Mouse (Mus musculus): Measurements from ENCODE around the gene Slc7a8.

The Slc7a8 gene

DNA sequence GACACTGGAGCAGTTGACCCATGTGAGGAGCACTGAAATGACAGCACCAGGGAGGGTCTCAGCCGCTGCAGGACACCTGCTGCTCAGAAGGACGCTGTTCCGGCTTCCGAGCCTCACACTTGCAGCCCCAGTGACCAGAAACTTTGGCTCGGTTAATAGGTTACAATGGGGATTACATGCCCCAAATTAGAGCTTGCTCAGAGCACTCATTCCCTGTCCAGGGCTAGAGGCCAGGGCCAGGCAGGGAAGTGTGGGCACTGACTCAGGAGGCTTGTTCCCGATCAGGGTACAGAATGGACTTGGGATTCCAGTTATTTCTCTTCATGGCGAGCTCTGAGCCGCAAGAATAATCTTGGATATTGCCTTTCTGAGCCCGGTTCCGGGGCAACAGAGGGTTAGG, 44.1 kb downstream of the Slc7a8 start:
- in situ Hi-C loops (cut with MboI, MseI): no loop called here

DNA sequence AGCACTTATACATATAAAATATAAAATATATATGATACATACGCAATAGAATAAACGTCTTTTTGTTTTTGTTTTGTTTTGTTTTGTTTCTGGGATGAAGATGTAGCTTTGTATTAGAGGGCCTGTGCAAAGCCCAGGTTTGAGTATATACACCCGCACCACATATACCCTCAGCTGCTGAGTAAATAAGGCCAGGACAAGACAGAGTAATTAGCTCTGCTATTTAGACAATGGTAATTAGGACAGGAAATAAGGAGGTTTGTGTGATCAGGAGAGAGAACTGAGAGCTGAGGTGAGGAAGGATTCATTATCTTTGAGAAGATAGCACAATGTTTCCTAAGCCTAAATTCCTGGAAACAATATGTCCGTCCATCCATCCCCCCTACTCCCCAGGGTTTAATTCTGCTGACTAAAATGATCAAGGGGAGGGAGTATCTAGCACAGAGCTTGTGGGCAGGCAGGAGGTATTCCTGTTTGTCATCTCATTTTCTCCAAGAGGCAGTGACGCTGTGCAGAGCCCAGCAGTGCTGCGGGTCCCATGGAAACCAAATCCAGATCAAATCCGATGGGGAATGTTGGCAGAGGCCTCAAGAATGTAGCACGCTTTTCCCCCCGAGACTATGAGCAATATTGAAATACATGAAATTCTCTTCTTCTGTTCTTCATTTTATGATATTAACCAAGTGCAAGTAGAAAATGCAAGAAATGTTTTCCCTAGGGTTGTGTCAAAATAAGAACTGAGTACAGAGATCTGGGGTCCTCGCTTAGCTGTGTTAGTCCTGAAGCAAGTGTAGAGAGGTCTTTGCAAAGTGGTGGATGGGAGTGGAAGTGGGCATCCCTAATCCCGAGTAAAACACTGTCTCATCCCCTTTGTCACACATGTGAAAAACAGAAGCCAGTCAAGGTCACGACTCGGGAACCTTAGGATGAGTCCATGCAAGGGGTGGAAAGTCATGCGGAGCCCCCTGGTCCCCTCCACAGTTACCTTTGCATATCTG, 44.9 kb downstream of the Slc7a8 start:
- in situ Hi-C loops (cut with MboI, MseI): no loop called here

DNA sequence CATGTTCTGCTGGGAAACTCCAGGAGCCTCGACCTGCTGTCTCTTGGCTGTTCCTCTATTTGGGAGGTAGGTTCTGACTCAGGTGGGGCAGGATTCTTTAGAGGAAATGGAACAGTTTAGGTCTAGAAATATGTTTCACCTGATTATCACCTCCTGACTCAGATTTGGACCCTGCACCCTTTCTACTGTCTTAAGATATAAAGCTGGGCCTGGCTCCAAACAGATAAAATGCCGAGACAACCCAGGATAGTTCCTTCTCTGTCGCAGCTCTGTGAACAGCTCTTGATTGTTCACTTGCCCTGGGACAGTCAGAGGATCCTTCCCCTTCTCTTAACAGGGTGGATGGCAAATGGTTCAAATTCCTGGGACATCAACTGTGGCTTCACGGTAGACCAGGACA, 46.5 kb downstream of the Slc7a8 start:
- in situ Hi-C loops (cut with MboI, MseI): no loop called here

DNA sequence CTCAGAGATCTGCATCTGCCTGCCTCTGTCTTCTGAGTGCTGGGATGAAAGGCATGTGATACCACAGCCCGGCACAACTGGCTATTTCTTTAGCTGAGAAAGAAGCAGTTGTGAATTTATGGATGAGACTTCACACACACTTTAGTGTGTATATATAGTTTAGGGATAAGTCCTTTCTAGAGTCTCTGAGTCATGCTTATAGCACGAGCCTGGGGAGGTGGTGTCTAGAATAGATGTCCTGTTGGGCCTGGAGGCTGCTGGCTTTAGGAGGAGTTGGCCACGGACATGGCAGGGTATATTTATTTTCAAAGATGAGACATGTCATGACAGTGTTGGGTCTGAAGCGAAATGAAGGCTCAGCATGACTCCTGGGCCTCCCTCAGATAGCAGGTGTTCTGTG, 47.7 kb downstream of the Slc7a8 start:
- in situ Hi-C loops (cut with MboI, MseI): no loop called here

DNA sequence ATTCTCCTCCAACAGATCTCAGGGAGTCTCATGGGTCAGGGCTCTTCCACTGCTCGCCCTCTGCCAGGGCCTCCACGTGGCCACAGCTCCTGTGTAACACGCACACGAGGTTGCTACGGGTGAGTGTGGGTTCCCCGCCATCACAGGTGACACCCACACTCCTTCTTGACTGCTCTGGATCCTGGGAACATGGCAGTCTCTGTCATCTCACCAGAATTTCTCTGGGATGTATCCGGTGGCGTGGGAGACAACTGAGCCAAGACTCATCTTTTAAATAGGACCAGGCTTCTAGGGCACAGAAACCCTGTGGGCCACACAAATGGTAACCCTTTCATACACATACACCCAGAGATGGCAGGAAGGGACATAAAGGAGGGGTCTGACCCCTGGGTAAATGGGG, 49.5 kb downstream of the Slc7a8 start:
- in situ Hi-C loops (cut with MboI, MseI): no loop called here

DNA sequence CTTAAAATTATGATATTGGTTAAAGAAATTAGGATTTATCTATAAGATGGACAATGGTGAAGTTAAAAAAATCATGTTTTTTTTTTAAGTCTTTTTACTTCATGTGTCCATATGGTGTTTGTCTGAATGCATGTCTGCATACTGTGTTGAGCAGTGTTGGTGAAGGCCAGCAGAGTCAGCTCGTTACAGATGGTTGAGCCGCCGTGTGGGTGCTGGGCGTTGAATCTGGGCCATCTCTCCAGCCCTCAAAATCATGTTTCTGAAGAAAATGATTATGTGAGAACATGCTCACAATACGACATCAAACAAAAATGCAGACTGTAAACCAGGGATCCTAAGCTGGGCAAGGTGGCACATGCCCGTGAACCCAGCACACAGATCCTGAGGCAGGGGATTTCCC, 51.4 kb downstream of the Slc7a8 start:
- in situ Hi-C loops (cut with MboI, MseI): no loop called here

DNA sequence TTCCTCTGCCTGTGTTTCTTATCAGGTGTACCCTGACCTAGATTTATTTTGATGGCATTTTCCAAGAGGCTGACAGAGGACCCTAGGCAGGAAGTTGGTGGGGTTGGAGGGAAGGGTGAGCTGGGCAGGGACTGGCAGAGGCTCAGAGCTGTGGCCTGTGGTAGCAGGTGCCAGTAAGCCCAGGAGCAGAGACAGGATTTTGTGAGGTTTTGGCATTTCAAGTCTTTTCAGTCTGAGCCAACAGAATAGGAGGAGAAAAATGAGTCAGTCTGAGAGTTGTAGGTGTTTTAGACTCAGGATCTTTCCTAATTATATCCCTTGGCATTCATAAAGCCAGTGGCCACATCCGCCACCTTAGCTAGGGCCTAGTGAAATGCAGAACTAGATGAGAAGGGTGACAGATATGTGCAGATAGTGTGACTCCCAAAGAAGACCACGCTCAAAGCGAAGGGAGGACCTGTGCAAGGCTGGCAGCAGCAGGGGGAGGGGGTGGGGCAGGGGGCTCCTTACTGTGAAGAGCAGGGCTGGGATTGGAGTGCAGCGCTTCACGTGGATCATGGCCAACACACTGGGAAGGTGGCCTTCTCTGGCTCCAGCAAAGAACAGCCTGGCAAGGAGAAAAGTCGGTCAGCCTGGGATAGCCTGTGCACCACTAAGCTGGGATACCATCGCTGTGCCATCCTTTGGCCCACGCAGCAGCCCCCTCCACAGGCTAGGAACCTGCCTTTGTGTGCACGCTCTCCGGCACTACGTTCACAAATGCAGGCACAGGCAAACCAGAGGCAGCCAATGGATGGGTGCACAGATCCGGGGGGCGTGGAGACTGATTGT, 52.7 kb downstream of the Slc7a8 start:
- in situ Hi-C loops (cut with MboI, MseI): no loop called here

DNA sequence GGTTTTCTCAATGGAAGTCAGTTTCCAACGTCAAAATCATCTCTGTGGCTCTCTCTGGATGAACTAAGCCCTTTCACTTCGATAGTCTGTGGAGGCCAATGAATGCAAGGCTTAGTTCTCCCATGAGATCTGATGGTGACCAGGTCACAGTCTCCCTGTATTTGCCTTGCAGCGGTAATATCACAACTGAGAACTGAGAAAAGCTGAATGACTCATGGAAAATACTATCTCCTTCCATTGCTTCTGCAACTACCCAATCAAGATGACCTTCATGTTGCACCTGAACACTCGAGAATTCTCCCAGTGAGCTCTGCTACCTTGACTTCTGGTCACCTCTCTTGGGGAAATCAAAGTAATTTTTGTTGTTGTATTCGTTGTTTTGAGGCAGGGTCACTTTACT, 54.2 kb downstream of the Slc7a8 start:
- in situ Hi-C loops (cut with MboI, MseI): no loop called here

DNA sequence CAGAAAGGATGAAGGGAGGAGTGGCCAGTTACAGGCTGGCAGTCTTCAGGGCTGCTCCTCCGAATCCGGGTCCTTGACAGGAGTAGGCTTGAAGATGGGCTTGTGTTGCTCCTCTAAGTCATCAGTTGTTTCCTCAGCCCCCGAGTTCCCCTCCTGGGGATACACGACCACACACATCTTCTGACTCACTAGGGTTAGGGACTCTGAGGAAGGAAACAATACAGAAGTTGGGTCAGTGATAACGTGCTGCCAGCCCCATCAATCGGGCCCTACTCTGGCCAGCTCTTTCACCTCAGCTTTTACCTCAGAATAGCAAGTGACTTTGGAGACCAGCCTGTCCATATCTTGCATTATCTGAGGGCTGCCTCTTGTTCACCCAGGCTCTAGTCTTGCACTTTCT, 57.7 kb downstream of the Slc7a8 start:
- in situ Hi-C loops (cut with MboI, MseI): no loop called here

DNA sequence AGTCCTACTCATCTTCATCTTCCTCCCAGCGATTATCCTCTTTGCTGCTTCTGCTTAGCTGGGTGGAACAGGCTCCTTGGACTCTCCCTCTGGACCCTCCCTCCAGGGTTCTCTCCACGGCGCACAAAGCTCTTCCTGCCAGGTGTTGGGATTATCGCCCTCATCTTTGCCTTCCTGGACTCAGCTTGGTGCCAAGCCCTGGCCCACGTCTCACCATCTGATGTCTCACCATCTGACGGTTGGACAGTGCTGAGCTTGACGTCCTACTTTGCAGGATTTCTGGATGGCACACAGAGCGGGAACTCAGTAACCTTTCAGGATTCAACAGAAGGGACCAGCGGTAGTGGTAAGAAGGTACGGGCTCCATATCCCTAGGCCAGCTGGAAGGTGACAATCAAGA, 60.0 kb downstream of the Slc7a8 start:
- in situ Hi-C loops (cut with MboI, MseI): no loop called here

DNA sequence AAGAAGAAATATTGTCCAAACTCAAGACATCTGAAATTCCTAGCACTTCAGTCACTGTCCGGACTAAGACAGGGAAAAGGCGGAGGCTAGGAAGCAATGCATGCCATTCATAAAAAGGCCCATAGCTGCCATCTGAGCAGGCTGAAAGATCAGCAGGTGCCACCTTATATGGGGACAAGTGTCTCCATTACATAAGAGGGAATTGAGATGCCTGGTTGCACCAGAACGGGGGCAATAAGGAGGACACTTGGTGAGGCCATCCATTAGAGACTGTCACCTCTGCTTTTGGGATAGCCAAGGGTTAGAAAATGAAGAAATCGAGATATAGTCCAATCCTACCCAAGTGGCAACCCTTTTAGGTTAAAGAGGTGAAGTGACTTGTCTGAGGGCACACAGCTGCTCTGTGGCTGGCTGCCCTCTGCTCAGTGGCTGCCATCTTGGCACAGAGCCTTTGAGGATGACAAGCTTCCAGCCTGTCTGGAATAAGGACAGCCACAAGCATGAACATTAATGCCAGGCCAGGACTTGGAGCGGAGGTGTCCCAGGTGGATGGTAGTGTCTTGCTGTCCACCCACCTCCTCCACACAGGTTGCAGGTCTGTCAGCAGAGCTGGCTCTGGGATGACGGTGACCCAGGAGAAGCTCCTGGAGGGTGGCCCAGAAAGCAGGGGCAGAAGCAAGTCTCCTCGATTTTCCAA, 60.9 kb downstream of the Slc7a8 start:
- in situ Hi-C loops (cut with MboI, MseI): no loop called here

DNA sequence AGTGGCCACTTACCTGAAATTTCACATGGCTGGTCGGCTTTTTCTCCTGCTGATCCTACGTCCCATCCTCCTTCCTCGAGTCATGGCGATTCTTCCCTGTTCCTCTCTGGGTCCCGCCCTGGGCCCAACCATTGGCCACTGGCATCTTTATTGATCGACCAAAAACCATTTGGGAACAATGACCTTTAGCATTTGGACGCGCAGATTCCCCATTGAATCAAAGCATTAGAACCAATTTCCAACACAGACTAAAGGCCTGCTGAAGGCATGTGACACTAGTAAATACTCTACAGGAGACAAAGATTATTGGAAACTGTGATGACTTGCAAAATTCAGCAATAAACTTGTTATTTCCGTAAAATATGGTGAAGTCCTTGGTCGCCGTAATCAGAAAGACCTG, 61.7 kb downstream of the Slc7a8 start:
- in situ Hi-C loops (cut with MboI, MseI): no loop called here

DNA sequence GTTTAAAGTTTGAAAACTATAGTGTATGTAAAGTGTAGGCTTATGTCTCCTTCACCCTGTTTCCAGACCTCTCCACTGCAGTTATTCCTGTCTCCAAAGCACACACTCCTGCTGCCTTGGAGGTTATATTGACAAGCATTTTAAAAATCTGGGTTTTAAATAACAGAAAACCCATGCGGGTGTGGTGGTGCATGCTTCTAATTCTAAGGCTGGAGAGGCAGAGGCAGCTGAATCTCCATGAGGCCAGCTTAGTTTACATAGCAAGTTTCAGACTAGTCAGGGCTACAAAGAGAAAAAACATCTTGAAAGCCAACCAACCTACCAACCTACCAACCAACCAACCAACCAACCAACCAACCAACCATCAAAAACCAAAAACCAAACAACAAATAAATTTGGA, 66.3 kb downstream of the Slc7a8 start:
- in situ Hi-C loops (cut with MboI, MseI): loop anchor here (10.0 kb wide), 1 partner anchor 69 kb away; the partner anchor contains the start of gene Slc7a8

DNA sequence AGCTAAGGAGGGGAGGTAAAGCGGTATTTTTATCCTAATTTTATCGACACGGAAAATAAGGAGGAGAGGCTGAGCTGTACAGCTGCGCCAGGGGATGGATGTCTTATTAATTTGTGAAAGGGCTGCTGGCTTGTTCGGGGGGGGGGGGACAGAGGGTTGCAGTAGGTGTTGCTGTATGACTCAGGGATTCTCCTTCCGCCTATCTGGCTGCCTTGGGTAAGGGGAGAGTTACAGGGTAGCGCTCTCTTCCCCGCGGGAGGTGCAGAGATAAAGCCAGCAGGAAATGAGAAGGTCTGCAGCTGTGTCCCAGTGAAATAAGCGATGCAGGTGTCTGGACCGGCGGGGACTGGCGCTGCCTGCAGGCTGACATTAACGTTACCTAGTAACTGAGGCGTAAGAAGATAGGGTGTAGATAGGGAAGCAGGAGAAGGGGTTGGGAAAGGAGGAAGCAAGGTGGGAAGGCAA, 67.1 kb downstream of the Slc7a8 start:
- in situ Hi-C loops (cut with MboI, MseI): loop anchor here (10.0 kb wide), 1 partner anchor 70 kb away; the partner anchor contains the start of gene Slc7a8

DNA sequence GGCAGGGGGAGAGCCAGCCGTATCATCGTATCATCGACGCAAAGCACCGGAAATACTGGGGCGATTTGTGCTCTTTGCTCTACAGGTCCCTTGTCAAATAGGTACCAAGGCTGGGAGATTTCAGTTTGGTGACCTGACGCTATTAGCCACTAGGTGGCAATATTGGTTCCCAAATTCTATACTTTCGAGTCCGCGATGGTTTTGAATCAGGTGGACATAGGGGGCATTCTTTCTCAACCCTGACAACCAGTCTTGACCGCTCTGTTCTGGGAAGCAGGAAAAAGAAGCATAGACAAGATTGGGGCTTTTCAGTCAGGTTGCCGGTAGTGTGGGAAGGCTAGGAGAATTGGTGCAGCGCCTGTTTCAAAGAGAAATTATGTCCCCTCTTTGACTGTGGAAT, 67.6 kb downstream of the Slc7a8 start:
- in situ Hi-C loops (cut with MboI, MseI): loop anchor here (10.0 kb wide), 1 partner anchor 71 kb away; the partner anchor contains the start of gene Slc7a8

DNA sequence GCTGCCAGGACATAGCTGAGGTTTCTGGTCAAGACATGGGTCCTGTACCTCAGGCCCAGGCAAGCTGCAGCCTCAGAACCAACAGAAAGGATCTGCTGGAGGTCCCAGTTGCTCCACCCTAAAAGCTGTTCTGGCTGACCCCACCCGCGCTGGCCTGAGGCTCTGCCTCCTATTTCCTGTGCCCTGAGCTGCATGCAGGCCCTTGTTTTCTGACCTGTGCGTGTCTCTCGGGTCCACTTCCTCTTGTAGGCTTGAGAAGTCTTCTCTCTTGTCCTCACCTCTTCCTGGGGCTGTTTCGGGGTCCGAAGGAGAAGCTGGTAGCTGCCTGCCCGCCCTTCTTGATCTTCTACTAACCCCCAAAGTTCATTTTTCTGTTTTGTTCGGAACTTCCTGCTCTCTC, 68.9 kb downstream of the Slc7a8 start:
- in situ Hi-C loops (cut with MboI, MseI): loop anchor here (10.0 kb wide), 1 partner anchor 72 kb away; the partner anchor contains the start of gene Slc7a8

DNA sequence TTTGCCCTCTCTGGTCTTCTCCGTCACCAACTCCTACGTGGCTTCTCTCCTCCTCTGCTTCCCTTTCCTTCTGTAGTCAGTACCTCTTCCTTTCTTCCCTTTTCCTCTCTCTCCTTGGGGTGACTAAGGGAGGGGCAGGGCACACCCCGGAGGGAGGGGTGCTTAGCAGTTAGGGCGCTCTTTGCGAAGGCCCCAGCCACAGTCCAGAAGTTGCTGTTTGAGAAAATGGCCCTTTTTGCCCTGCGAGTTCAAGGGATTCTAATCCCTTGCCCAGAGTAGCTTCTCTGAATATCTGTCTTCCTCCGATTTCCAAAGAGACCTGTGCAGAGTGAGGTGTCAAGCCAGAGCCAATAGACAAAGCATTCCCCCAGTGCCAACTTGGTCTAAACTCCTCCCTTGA, 69.7 kb downstream of the Slc7a8 start, which contains the start of gene Cebpe:
TSS of gene Cebpe (minus strand) at position 101 of the 400 bp plus-strand sequence.
- in situ Hi-C loops (cut with MboI, MseI): loop anchor here (10.0 kb wide), 1 partner anchor 73 kb away; the partner anchor contains the start of gene Slc7a8

DNA sequence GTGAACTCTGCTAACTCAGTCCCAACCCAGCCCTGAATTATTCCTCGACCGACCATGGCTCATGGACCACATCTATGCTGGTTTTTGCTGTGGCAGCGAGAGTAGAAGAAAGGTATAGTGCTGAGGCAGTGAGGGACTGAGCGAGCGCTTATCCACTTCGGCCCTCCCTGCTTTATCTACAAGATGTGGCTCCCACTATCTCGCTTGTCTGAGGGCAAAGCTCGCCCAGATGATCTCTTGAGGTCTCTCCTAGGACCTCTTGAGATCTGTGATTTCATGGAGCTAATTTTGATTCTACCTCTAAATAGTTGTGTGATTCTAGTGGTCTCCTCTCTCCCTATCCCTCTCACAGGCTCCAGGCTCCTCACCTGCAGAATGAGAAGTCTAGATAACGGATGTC, 72.7 kb downstream of the Slc7a8 start:
- in situ Hi-C loops (cut with MboI, MseI): no loop called here

DNA sequence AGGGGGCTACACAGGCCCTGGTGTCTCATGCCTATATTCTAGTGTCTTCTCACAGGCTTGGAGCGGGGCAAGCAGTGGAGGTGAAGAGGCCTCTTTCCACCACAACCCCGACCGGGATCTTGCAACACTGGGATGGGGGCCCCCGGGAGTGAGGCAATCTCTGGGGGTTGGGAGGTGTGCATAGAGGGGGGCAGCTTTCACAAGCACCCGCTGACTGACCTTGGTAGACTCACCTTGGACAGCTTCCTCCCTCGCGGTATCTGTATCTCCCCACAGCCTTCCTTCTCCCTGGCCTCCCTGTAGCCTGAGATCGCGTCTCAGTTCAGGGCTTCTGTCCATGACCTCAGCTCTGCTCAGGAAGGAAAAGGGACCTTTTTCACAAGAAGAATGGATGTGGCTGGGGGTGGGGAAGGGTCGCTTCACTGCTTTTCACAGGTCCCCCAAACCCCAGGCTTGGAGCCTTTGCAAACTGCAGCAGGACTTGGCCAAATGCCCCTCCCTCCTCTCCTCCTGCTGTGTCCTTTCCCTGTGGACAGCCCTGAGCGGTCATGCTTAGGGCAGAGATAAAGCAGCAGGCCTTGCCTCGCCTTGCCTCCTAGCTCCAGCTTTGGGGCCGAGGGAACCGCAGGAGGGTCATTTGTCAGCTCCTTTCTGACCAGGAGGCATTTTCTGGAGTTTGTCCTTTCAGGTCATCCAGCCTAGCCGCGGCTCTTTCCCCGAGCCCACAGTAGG, 75.0 kb downstream of the Slc7a8 start:
- in situ Hi-C loops (cut with MboI, MseI): no loop called here

DNA sequence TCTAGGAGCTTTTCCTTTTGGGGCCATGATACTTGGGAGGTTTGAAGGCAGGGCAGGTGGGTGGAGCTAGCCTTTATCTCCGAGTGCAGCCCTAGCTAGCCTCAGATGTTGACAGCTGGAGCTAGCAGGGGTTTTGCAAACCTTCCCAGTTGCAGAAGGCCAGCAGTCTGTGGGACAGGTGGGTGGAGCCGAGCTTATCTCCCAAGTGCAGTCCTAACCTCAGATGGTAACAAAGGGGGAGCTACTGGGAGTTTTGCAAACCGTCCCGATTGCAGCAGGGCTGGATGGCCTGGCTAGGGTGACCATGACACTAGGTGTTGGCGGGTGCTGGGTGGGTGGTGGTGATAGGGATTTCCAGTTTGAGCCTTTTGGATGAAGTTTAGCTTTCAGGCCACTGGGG, 75.9 kb downstream of the Slc7a8 start:
- in situ Hi-C loops (cut with MboI, MseI): no loop called here

DNA sequence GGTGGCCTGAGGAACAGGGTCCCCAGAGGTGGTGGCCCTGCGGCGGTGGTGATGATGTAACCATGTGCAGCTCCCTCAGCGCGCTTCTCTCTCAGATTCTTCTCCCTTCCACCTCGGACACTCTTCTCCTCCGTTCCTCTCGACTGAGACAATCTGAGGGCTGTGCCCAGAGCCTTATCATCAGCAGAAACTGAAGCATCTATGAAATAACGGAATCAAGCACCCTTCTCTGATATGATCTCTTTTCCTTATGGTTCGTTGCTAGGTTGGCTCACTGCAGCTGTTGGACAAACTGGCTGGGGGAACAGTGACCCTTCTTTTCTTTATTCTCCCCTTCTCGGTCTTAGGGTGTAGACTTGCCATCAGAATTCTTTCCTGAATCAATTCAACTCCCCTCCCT, 78.5 kb downstream of the Slc7a8 start:
- in situ Hi-C loops (cut with MboI, MseI): no loop called here
